Comparison of ENCODE assay signal across 34 mouse cellular contexts in the genomic region with DNA sequence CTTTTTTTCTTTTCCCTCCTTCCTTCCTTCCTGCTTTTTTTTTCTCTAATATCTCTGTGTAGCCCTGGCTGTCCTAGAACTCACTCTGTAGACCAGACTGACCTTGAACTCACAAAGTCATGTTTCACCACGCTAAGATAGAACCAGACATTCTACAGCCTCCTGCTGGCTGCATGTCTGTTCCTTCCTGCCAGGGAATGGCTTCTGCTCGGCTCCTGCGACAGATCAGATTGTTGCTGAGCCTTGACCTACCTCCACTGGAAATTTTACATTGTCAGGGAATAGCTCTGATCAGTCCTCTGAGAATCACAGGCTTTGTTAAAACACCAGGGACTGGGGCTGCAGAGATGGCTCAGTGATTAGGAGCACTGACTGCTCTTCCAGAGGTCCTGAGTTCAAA. TPM values are rescaled to one million over a fixed set of nuclear protein-coding genes. Genes with fewer than 3 reads are reported as not detected.
"Had no signal": no experiment of that assay in that cellular context is flagged by ENCODE, and none has a peak within 500 bp of the region (broad histone marks: within the 10 kb centered on the region; RNA-seq: fewer than 3 reads in every experiment).

No protein-coding gene starts in this region.

- ATAC-seq: hindbrain, embryonic 16.5 days; inflammation-experienced regulatory T-cells, adult 6 months; intestine, embryonic 15.5 days; intestine, postnatal 0 days had no signal

- H3K9me3 ChIP-seq: heart, embryonic 10.5 days; hindbrain, embryonic 10.5 days; hindbrain, embryonic 12.5 days; intestine, embryonic 15.5 days; limb, embryonic 13.5 days; limb, embryonic 15.5 days; liver, embryonic 15.5 days had no signal

- H3K27ac ChIP-seq: gastrocnemius, adult 2 months; heart, embryonic 10.5 days; hindbrain, embryonic 10.5 days; hindbrain, embryonic 12.5 days; hindbrain, embryonic 14.5 days; intestine, embryonic 15.5 days; layer of hippocampus, adult 2 months; left cerebral cortex, adult 2 months; limb, embryonic 13.5 days; limb, embryonic 15.5 days had no signal

- H3K27me3 ChIP-seq: heart, embryonic 12.5 days; hindbrain, embryonic 12.5 days; intestine, embryonic 15.5 days; limb, embryonic 13.5 days; limb, embryonic 15.5 days; liver, embryonic 15.5 days had no signal

- DNase-seq: gastrocnemius, adult 2 months; gastrocnemius, postnatal 10 days; gastrocnemius, postnatal 25 days; heart, adult 18-20 months; heart, postnatal 10 days; heart, postnatal 4 days; kidney, adult 18-20 months; kidney, adult 8-10 months; kidney, postnatal 10 days; kidney, postnatal 25 days; kidney, postnatal 4 days; left cerebral cortex, postnatal 4 days had no signal

- H3K4me3 ChIP-seq: gastrocnemius, adult 2 months; heart, embryonic 10.5 days; heart, embryonic 12.5 days; hindbrain, embryonic 10.5 days; hindbrain, embryonic 12.5 days; intestine, embryonic 15.5 days; layer of hippocampus, adult 2 months; left cerebral cortex, adult 2 months; limb, embryonic 13.5 days; limb, embryonic 15.5 days; liver, embryonic 15.5 days had no signal

- H3K4me1 ChIP-seq: heart, embryonic 12.5 days; hindbrain, embryonic 12.5 days; intestine, embryonic 15.5 days; limb, embryonic 13.5 days; limb, embryonic 15.5 days had no signal

- H3K4me2 ChIP-seq: heart, embryonic 12.5 days; hindbrain, embryonic 12.5 days; hindbrain, embryonic 14.5 days; intestine, embryonic 15.5 days; limb, embryonic 13.5 days; limb, embryonic 15.5 days; liver, embryonic 11.5 days; liver, embryonic 15.5 days had no signal

- H3K36me3 ChIP-seq: heart, embryonic 10.5 days; heart, embryonic 12.5 days; hindbrain, embryonic 10.5 days; hindbrain, embryonic 12.5 days; intestine, embryonic 15.5 days; limb, embryonic 13.5 days; limb, embryonic 15.5 days; liver, embryonic 15.5 days had no signal

- H3K9ac ChIP-seq: heart, embryonic 12.5 days; hindbrain, embryonic 12.5 days; hindbrain, embryonic 14.5 days; intestine, embryonic 15.5 days; limb, embryonic 13.5 days; limb, embryonic 15.5 days; liver, embryonic 15.5 days had no signal

RNA-seq across cellular contexts. Expression of gene Kcng3, which starts 24.0 kb away (rescaled TPM):
- total RNA-seq: gastrocnemius, adult 2 months; gastrocnemius, postnatal 25 days; granulocyte monocyte progenitor cell, adult 5-6 weeks; heart, postnatal 10 days; heart, postnatal 25 days; heart, postnatal 4 days had no signal
- polyA plus RNA-seq: heart, embryonic 10.5 days; heart, embryonic 12.5 days; heart, embryonic 14.5 days; heart, embryonic 16.5 days; hindbrain, embryonic 10.5 days; hindbrain, embryonic 16.5 days; inflammation-experienced regulatory T-cells, adult 6 months; intestine, embryonic 15.5 days; intestine, postnatal 0 days; kidney, embryonic 14.5 days; kidney, embryonic 16.5 days; limb, embryonic 11.5 days; limb, embryonic 13.5 days; limb, embryonic 15.5 days; liver, embryonic 15.5 days had no signal
